Mouse (Mus musculus) heart, postnatal 36 days (tissue): ENCODE results near the gene Myh2. TPM values are rescaled to one million over a fixed set of nuclear protein-coding genes. Genes with fewer than 3 reads are reported as not detected.
A peak's percentile ranks its signal among the peaks of the same experiment; 100 is the strongest.

Experiments used
- DNase-seq, 2 experiments: peaks; one replicate each; pipeline ENCODE4 v3.0.0; 2021 to 2022
- intact Hi-C: fragments of 180-260 bp; cut with DNase I; formaldehyde crosslinking; loops from one replicate; pipeline ENCODE4 v1.15.1; 2025
- total RNA-seq, 2 experiments: library from RNA; stranded (reverse); gene quantifications; 2 replicates each; pipeline ENCODE4 v1.2.3; 2021

The Myh2 gene
- total RNA-seq, 2 experiments from 2014 or later = not detected

DNA sequence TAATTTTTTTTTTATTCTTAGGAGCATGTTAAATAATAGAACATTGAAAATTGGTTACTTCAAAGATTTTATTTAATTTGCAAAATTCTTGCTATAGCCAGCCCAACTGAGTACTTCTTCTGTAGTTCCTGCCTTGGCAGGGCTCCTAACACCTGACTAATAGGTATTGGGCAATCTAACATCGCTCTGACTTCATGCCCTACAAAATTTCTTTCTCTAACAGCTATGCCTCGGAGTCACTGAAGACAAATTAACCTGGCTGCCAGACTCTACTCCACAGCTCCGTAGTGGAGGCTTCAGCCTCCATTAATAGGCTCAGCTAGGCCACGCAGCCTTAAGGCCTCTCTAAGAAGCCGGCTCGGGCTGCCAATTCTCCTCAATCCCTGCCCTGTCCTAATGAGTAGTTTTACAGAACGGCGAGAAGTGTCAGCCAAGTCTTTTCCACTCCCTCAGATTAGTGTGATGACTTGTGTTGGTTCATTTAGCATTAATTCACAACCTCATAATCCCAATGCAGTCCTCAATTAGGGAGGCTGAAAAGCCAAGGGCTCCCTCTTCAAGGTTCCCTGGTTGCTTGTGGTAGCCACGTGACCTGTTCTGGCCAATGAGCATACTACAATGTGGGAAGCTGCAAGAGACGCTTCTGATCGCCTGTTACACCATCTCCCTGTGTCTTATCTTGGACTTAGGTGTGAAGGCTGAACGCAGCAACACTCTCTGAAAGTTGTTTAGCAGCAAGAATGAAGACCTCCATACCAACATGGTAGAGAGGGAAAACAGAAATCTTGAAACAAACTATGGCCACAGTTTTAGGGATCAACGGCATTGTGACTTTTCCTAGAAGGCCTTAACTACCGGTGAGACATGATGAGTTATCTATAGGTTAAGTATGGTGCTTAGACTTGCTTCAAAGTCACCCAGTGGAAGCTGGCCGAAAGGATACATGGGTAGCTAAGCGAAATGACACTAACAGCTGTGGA is 18.9 kb upstream of the Myh2 start:
- DNase-seq = no peak
- intact Hi-C loops = no loop called here

DNA sequence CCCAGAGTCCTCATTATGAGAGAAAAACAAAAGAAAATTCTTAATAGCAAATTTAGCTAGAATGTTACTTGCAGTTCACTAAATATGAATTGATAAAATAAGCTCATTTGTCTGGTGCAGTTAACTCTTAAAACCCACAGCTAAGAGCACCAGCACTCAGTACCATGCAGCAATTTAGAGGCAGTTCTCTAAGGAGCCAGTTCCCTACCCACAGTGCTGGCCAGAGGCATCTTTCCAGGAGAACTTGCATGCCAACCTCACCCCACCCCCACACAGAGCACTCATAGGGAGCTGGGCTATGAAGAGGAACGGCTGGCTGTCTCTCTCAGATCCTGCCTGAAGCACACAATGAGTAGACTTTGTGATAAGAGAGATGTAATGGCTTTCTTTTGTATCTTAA is 17.7 kb upstream of the Myh2 start:
- intact Hi-C loops = no loop called here
- DNase-seq = peak in 1 of 2 experiments; percentile 25

DNA sequence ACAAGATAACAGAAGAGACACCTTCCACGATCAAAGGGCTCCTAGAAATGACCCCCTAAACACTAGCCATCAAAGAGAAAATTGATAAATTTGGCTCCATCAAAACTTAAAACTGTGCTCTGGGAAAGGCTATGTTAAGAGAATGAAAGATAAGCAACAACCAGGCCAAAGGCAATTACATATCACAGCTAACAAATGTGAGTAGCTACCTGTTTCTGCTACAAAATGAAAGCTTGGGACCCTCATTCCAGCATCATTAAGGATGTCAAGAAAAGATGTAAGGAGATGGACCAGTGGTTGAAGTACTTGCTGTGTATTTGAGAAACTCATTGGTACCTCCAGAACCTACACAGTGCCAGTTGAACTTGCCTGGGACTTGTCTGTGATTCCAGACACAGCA is 17.0 kb upstream of the Myh2 start:
- DNase-seq = no peak
- intact Hi-C loops = no loop called here

GRCm38 (mm10) chr11:67155650-67156049 is 15.2 kb upstream of the Myh2 start:
- intact Hi-C loops = no loop called here
- DNase-seq = no peak

DNA sequence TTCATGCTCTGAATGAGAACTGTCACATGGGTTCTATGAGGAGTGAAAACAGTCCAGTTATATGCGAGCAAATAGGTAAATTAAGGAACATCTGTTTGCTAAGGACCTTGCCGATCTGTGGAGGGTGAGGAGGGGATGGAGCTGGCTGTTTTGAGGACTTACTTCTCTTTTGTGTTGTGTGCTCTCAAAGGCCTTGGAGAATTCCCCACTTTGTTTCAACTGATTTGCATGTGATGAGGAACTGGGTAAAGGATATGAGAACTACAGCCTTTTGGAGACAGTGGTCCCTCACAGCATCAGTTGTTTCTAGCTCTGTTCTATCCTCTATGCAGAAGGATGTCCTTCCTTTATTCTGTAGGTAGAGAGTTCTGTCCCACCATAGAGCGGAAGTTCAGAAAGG is 10.7 kb upstream of the Myh2 start:
- no peak for DNase-seq
- intact Hi-C loops = no loop called here

DNA sequence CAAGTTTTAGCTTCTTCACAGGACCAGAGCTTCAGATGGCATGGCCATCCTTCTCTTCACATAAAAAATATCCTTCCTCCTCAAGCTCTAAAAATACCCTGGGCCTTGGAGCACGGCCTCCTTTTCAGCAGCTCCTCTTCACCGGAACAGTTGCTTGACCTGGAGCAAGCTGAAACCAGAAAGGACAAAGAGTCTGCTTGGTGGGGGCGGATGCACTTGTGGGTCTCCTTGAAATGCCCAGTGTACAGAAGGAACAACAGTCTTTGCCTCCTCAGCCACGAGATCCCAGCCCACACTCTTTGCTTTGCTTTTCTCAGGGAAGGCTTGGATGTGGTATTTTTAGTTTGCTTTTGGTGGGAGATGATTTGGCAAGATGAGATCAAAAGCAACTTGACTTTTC is 7.1 kb upstream of the Myh2 start:
- no peak for DNase-seq
- intact Hi-C loops = no loop called here

- no peak for DNase-seq
- intact Hi-C loops = no loop called here
These were observed 6.0 kb upstream of the Myh2 start for GRCm38 (mm10) chr11:67164851-67165250.

GRCm38 (mm10) chr11:67169301-67169700 is 1.5 kb upstream of the Myh2 start:
- intact Hi-C loops = no loop called here
- DNase-seq = no peak

DNA sequence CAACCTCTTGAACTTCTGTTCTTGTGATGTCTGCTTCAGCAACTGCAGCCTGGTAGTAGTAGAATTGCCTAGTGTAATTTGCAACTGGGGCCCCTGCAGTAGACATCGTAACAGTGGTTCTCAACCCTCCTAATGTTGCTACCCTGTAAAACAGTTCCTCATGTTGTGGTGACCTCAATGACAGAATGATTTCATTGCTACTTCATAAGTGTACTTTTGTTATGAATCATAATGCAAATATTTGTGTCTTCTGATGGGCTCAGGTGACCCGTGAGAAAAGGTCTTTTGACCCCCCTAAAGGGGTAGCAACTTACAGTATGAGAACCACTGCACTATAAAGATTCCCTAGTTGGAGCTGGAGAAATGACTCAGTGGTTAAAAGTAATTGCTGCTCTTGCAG is 1.6 kb downstream of the Myh2 start:
- intact Hi-C loops = no loop called here
- DNase-seq = no peak

DNA sequence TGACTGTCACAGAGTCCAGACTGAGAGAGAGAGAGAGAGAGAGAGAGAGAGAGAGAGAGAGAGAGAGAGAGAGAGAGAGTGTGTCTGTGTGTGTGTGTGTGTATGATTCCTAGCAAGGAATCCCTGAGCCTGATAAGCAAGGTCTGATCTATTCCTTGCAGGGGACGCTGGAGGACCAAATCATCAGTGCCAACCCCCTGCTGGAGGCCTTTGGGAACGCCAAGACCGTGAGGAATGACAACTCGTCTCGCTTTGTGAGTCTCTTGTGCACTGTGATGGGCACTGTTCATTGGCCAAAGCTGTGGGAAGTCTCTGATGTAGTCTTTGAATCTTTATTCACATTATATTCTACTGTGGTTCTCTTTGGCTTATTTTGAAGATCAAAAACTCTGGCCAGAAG is 5.5 kb downstream of the Myh2 start:
- intact Hi-C loops = no loop called here
- no peak for DNase-seq

- no peak for DNase-seq
- intact Hi-C loops = no loop called here
These were observed 19.5 kb downstream of the Myh2 start for GRCm38 (mm10) chr11:67190316-67190715.

GRCm38 (mm10) chr11:67190814-67191213 is 20.0 kb downstream of the Myh2 start:
- intact Hi-C loops = no loop called here
- DNase-seq = no peak

- DNase-seq = no peak
- intact Hi-C loops = no loop called here
These were observed 20.7 kb downstream of the Myh2 start for GRCm38 (mm10) chr11:67191496-67191895.

GRCm38 (mm10) chr11:67199321-67199720 is 28.5 kb downstream of the Myh2 start:
- DNase-seq = no peak
- intact Hi-C loops = no loop called here

GRCm38 (mm10) chr11:67199752-67200151 is 28.9 kb downstream of the Myh2 start, which contains the start of gene Myh1:
Myh1 (plus strand) TSS chr11:67200052.
- no peak for DNase-seq
- intact Hi-C loops = no loop called here

GRCm38 (mm10) chr11:67204766-67205165 is 33.9 kb downstream of the Myh2 start:
- DNase-seq = no peak
- intact Hi-C loops = no loop called here

- no peak for DNase-seq
These were observed 51.0 kb downstream of the Myh2 start for GRCm38 (mm10) chr11:67221803-67222202.

GRCm38 (mm10) chr11:67224466-67224865 is 53.6 kb downstream of the Myh2 start:
- intact Hi-C loops = no loop called here
- DNase-seq = no peak

More at GRCm38 (mm10) chr11:67221803-67222202, 51.0 kb downstream of the Myh2 start:
- intact Hi-C loops = no loop called here

- intact Hi-C loops = no loop called here
- no peak for DNase-seq
These were observed 57.9 kb downstream of the Myh2 start for GRCm38 (mm10) chr11:67228731-67229130.

GRCm38 (mm10) chr11:67229166-67229565 is 58.3 kb downstream of the Myh2 start:
- intact Hi-C loops = no loop called here
- no peak for DNase-seq

- DNase-seq = peak; percentile 6 to 9
- intact Hi-C loops = no loop called here
These were observed 59.1 kb downstream of the Myh2 start for GRCm38 (mm10) chr11:67229946-67230345.

GRCm38 (mm10) chr11:67235639-67236358 is 65.0 kb downstream of the Myh2 start:
- peak; percentile 29 to 40 for DNase-seq
- intact Hi-C loops = loop anchor here (1.0 kb wide), 1 partner anchor 123 kb away; no protein-coding TSS in a partner anchor
